Mouse (Mus musculus) midbrain, postnatal 0 days (tissue): ENCODE measurements around the gene Sh3pxd2a. TPM values are rescaled to one million over a fixed set of nuclear protein-coding genes. Genes with fewer than 3 reads are reported as not detected.

Source experiments
- ATAC-seq: fragments of 200-750 bp; cut with Nextera tagmentation; 2 replicates; pipeline ENCODE4 v1.8.0; 2017; ENCODE audit warnings: moderate number of reproducible peaks, mild to moderate bottlenecking, moderate TSS enrichment, moderate library complexity; ENCODE audit not compliant: low FRiP score
- DNase-seq: peaks from one replicate; pipeline ENCODE4 v3.0.0-alpha.2; 2015; ENCODE audit warnings: low spot score
- H3K27ac ChIP-seq: fragments of 300-500 bp; sonication (generic); 2 replicates; pipeline ENCODE4 v1.5.1; 2014; ENCODE audit warnings: low read depth, mild to moderate bottlenecking, low read length, mixed read lengths
- H3K27me3 ChIP-seq: fragments of 300-500 bp; sonication (generic); 2 replicates; pipeline ENCODE4 v1.6.1; 2014; ENCODE audit warnings: low read length, control low read depth, mixed read lengths; ENCODE audit not compliant: insufficient read depth
- H3K36me3 ChIP-seq: fragments of 300-500 bp; sonication (generic); 2 replicates; pipeline ENCODE4 v1.6.1; 2014; ENCODE audit warnings: low read length, control low read depth, mixed read lengths; ENCODE audit not compliant: insufficient read depth
- H3K4me1 ChIP-seq: fragments of 300-500 bp; sonication (generic); 2 replicates; pipeline ENCODE4 v1.6.1; 2014; ENCODE audit warnings: mild to moderate bottlenecking, control low read depth, antibody characterized with exemption, low read length, mixed read lengths; ENCODE audit not compliant: insufficient read depth
- H3K4me2 ChIP-seq: fragments of 300-500 bp; sonication (generic); 2 replicates; pipeline ENCODE4 v1.6.1; 2014; ENCODE audit warnings: low read depth, mild to moderate bottlenecking, low read length, mixed read lengths; ENCODE audit not compliant: poor library complexity, severe bottlenecking
- H3K4me3 ChIP-seq: fragments of 300-500 bp; sonication (generic); 2 replicates; pipeline ENCODE4 v1.5.1; 2014; ENCODE audit warnings: low read depth, mild to moderate bottlenecking, low read length, moderate library complexity
- H3K9ac ChIP-seq: fragments of 300-500 bp; sonication (generic); replicated peaks from 2 replicates; pipeline ENCODE4 v1.6.1; 2014; ENCODE audit warnings: mild to moderate bottlenecking, low read length, moderate library complexity, mixed read lengths; ENCODE audit not compliant: poor library complexity, severe bottlenecking
- H3K9me3 ChIP-seq: fragments of 300-500 bp; sonication (generic); 2 replicates; pipeline ENCODE4 v1.6.1; 2016; ENCODE audit warnings: low read length, control low read depth
- CTCF ChIP-seq: IDR thresholded peaks from 2 replicates; pipeline ENCODE4 v1.5.1; 2016; ENCODE audit warnings: antibody characterized with exemption, mild to moderate bottlenecking
- WGBS: fragments of 180-500 bp; shearing (Covaris S2); extraction: QIAGEN DNeasy Blood & Tissue Kit; methylation state at CpG from one replicate; pipeline ENCODE4 v1.1.7; 2014; 5-methylcytosine and 5-hydroxymethylcytosine counted together
- polyA plus RNA-seq: library from polyadenylated mRNA; unstranded; fragments of >200 nt; fragmentation: Nextera tagmentation; extraction: Ambion mirVana; gene quantifications from 2 replicates; pipeline ENCODE4 v1.2.1, GENCODE M21; 2015
- total RNA-seq: library from RNA; depleted of rRNA; stranded (reverse); fragments of >200 nt; gene quantifications from 2 replicates; pipeline ENCODE4 v1.2.3, GENCODE M21; 2014

The Sh3pxd2a gene
- total and polyA plus RNA-seq, 2 experiments from 2014 or later, result 1.5 to 21.0 TPM

- H3K27me3 ChIP-seq, result no peaks in the 10 kb centered on the region
- TF ChIP-seq CTCF, result no peak
- no peak overlapping the region for H3K9ac ChIP-seq
- no peaks in the 10 kb centered on the region for H3K4me1 ChIP-seq
- DNase-seq (no peak), ATAC-seq (no peak)
- H3K4me3 ChIP-seq, result no peak overlapping the region
- no peaks in the 10 kb centered on the region for H3K9me3 ChIP-seq
- WGBS, result 75% methylated on average over 7 of the region's 7 CpGs
- H3K27ac ChIP-seq, result no peak overlapping the region
- H3K4me2 ChIP-seq, result no peak overlapping the region
- H3K36me3 ChIP-seq, result no peaks in the 10 kb centered on the region
Measured at GRCm38 (mm10) chr19:47428794-47429193, 35.4 kb downstream of the Sh3pxd2a start.

GRCm38 (mm10) chr19:47427841-47428789 is 36.1 kb downstream of the Sh3pxd2a start:
- ATAC-seq (no peak), DNase-seq (no peak)
- TF ChIP-seq CTCF, result no peak
- H3K36me3 ChIP-seq, result no peaks in the 10 kb centered on the region
- H3K27me3 ChIP-seq, result no peaks in the 10 kb centered on the region
- H3K4me3 ChIP-seq, result no peak overlapping the region
- no peak overlapping the region for H3K9ac ChIP-seq
- no peak overlapping the region for H3K27ac ChIP-seq
- WGBS, result 56% methylated on average over 13 of the region's 13 CpGs
- no peaks in the 10 kb centered on the region for H3K9me3 ChIP-seq
- no peaks in the 10 kb centered on the region for H3K4me1 ChIP-seq
- no peak overlapping the region for H3K4me2 ChIP-seq

GRCm38 (mm10) chr19:47423632-47424031 is 40.6 kb downstream of the Sh3pxd2a start:
- Histone ChIP-seq H3K4me2 (no peak overlapping the region), H3K4me1 (peaks cover 4% of the 10 kb centered on the region; the same call in 1 of the 2 replicates), H3K27me3 (no peaks in the 10 kb centered on the region), H3K27ac (no peak overlapping the region), H3K9ac (no peak overlapping the region), H3K4me3 (no peak overlapping the region), H3K36me3 (no peaks in the 10 kb centered on the region), H3K9me3 (no peaks in the 10 kb centered on the region)
- WGBS, result 93% methylated on average over 7 of the region's 7 CpGs
- DNase-seq (no peak), ATAC-seq (no peak)
- no peak for TF ChIP-seq CTCF

- H3K36me3 ChIP-seq, result no peaks in the 10 kb centered on the region
- TF ChIP-seq CTCF, result no peak
- H3K27me3 ChIP-seq, result no peaks in the 10 kb centered on the region
- ATAC-seq (no peak; the same call in 1 of the 2 replicates), DNase-seq (peak; percentile 72)
- peaks cover 4% of the 10 kb centered on the region; the same call in 1 of the 2 replicates for H3K4me1 ChIP-seq
- no peak overlapping the region for H3K9ac ChIP-seq
- no peak overlapping the region for H3K4me2 ChIP-seq
- no peaks in the 10 kb centered on the region for H3K9me3 ChIP-seq
- no peak overlapping the region; the same call in 1 of the 2 replicates for H3K27ac ChIP-seq
- WGBS, result 63% methylated on average over 14 of the region's 14 CpGs
- H3K4me3 ChIP-seq, result no peak overlapping the region
Measured at GRCm38 (mm10) chr19:47421128-47421898, 42.9 kb downstream of the Sh3pxd2a start.

- Histone ChIP-seq H3K36me3 (no peaks in the 10 kb centered on the region), H3K9ac (no peak overlapping the region), H3K4me1 (peaks cover 4% of the 10 kb centered on the region; the same call in 1 of the 2 replicates), H3K27ac (no peak overlapping the region; the same call in 1 of the 2 replicates), H3K4me2 (no peak overlapping the region), H3K4me3 (no peak overlapping the region), H3K9me3 (no peaks in the 10 kb centered on the region), H3K27me3 (no peaks in the 10 kb centered on the region)
- 58% methylated on average over 11 of the region's 11 CpGs for WGBS
- no peak for DNase-seq
- ATAC-seq, result no peak
- no peak for TF ChIP-seq CTCF
Measured at GRCm38 (mm10) chr19:47420539-47420938, 43.7 kb downstream of the Sh3pxd2a start.
